Mouse (Mus musculus): ENCODE measurements around the gene Rhbdl1. TPM values are rescaled to one million over a fixed set of nuclear protein-coding genes. Genes with fewer than 3 reads are reported as not detected.

Rhbdl1 gene
- polyA plus RNA-seq, 1 experiment from 2014 or later = 1.4 TPM

GRCm38 (mm10) chr17:25794197-25794596 is 42.9 kb downstream of the Rhbdl1 start:
- Histone ChIP-seq H3K4me3 (no peak overlapping the region), H3K4me2 (replicated peaks) (no peak overlapping the region), H3K9ac (no peak overlapping the region), H3K27ac (no peak overlapping the region), H3K27me3 (no peaks in the 10 kb centered on the region), H3K36me3 (peaks cover 8% of the 10 kb centered on the region), H3K9me3 (no peaks in the 10 kb centered on the region), H3K4me1 (peaks cover 54% of the 10 kb centered on the region)
- ATAC-seq (ENCODE audit: low FRiP score, low read depth) = no peak
- WGBS = 82% methylated on average over 13 of the region's 13 CpGs

- peak within 1 kb of the TSS; percentile 81 for H3K9ac ChIP-seq
- peak within 1 kb of the TSS; percentile 91 for H3K27ac ChIP-seq
- no peaks in the 10 kb centered on the region for H3K27me3 ChIP-seq
- peak within 1 kb of the TSS; percentile 92 for H3K4me2 ChIP-seq (replicated peaks)
- H3K36me3 ChIP-seq = peaks cover 20% of the 10 kb centered on the region
- ATAC-seq (ENCODE audit: low FRiP score, low read depth) = peak; percentile 51
- H3K4me1 ChIP-seq = peaks cover 53% of the 10 kb centered on the region
- H3K4me3 ChIP-seq = peak within 1 kb of the TSS; percentile 87
- WGBS = 0% methylated on average over 14 of the region's 14 CpGs
- H3K9me3 ChIP-seq = no peaks in the 10 kb centered on the region
Measured at GRCm38 (mm10) chr17:25792615-25793014, 44.5 kb downstream of the Rhbdl1 start, which contains the start of gene Fam173a. TSS of gene Fam173a (minus strand) at chr17:25792901.

GRCm38 (mm10) chr17:25791843-25792527 is 45.1 kb downstream of the Rhbdl1 start:
- H3K9ac ChIP-seq = peak overlapping the region; percentile 81
- H3K36me3 ChIP-seq = peaks cover 23% of the 10 kb centered on the region
- H3K27me3 ChIP-seq = no peaks in the 10 kb centered on the region
- H3K4me3 ChIP-seq = peak overlapping the region; percentile 87
- under 1% methylated on average over 45 of the region's 45 CpGs for WGBS
- peak overlapping the region; percentile 91 for H3K27ac ChIP-seq
- H3K9me3 ChIP-seq = no peaks in the 10 kb centered on the region
- peaks cover 48% of the 10 kb centered on the region for H3K4me1 ChIP-seq
- ATAC-seq (ENCODE audit: low FRiP score, low read depth) = peak; percentile 57
- H3K4me2 ChIP-seq (replicated peaks) = peak overlapping the region; percentile 92

- H3K27me3 ChIP-seq = no peaks in the 10 kb centered on the region
- peak overlapping the region; percentile 81 for H3K9ac ChIP-seq
- peaks cover 47% of the 10 kb centered on the region for H3K4me1 ChIP-seq
- peak overlapping the region; percentile 92 for H3K4me2 ChIP-seq (replicated peaks)
- peaks cover 23% of the 10 kb centered on the region for H3K36me3 ChIP-seq
- WGBS = 27% methylated on average over 19 of the region's 19 CpGs
- peak overlapping the region; percentile 91; the same call in 1 of the 2 replicates for H3K27ac ChIP-seq
- H3K4me3 ChIP-seq = peak overlapping the region; percentile 87
- no peaks in the 10 kb centered on the region for H3K9me3 ChIP-seq
- 0 out of 2 replicates have a peak, but pooled peaks have one; percentile 2 for ATAC-seq (ENCODE audit: low FRiP score, low read depth)
Measured at GRCm38 (mm10) chr17:25791320-25791842, 45.7 kb downstream of the Rhbdl1 start.

GRCm38 (mm10) chr17:25786781-25787504 is 50.2 kb downstream of the Rhbdl1 start:
- WGBS = 90% methylated on average over 9 of the region's 9 CpGs
- Histone ChIP-seq H3K9me3 (no peaks in the 10 kb centered on the region), H3K27ac (no peak overlapping the region), H3K4me2 (replicated peaks) (no peak overlapping the region), H3K4me3 (no peak overlapping the region), H3K4me1 (peaks cover 33% of the 10 kb centered on the region), H3K9ac (no peak overlapping the region), H3K36me3 (peaks cover 46% of the 10 kb centered on the region), H3K27me3 (no peaks in the 10 kb centered on the region)
- no peak for ATAC-seq (ENCODE audit: low FRiP score, low read depth)

- 76% methylated on average over 3 of the region's 3 CpGs for WGBS
- H3K27ac ChIP-seq = peak within 1 kb of the TSS; percentile 92
- peak within 1 kb of the TSS; percentile 90 for H3K9ac ChIP-seq
- no peak for ATAC-seq (ENCODE audit: low FRiP score, low read depth)
- H3K4me2 ChIP-seq (replicated peaks) = peak within 1 kb of the TSS; percentile 86
- H3K9me3 ChIP-seq = no peaks in the 10 kb centered on the region
- H3K27me3 ChIP-seq = no peaks in the 10 kb centered on the region
- H3K36me3 ChIP-seq = peaks cover 52% of the 10 kb centered on the region
- H3K4me1 ChIP-seq = peaks cover 27% of the 10 kb centered on the region
- H3K4me3 ChIP-seq = peak within 1 kb of the TSS; percentile 73
Measured at GRCm38 (mm10) chr17:25786280-25786679, 50.8 kb downstream of the Rhbdl1 start, which contains the start of gene Ccdc78. TSS of gene Ccdc78 (plus strand) at chr17:25786580.

- Histone ChIP-seq H3K4me2 (replicated peaks) (peak within 1 kb of the TSS; percentile 86), H3K9ac (peak within 1 kb of the TSS; percentile 90), H3K4me1 (peaks cover 18% of the 10 kb centered on the region), H3K27me3 (no peaks in the 10 kb centered on the region), H3K36me3 (peaks cover 62% of the 10 kb centered on the region), H3K27ac (peak within 1 kb of the TSS; percentile 92), H3K4me3 (peak within 1 kb of the TSS; percentile 73), H3K9me3 (no peaks in the 10 kb centered on the region)
- under 1% methylated on average over 23 of the region's 23 CpGs for whole genome bisulfite sequencing
- peak; percentile 86 for ATAC-seq (ENCODE audit: low FRiP score, low read depth)
Measured at GRCm38 (mm10) chr17:25785281-25785745, 51.8 kb downstream of the Rhbdl1 start, which contains the start of gene Haghl. TSS of gene Haghl (minus strand) at chr17:25785673.

Small RNA genes within 50 kb of the gene (microRNA-seq; reads per million reads assigned to microRNA genes)
- gene Mir3082 = 0.52 reads per million

Other genes with a start within 250 kb of the Rhbdl1 start
- gene Gng13, start 120.1 kb downstream of the Rhbdl1 start, polyA plus RNA-seq (2015; fragmentation: Nextera tagmentation; extraction: Ambion mirVana) = 1.7 and 2.6 TPM in 2 replicates
- 32.2 and 34.8 TPM in 2 replicates for gene Chtf18, start 109.9 kb downstream of the Rhbdl1 start, polyA plus RNA-seq (2015; fragmentation: Nextera tagmentation; extraction: Ambion mirVana)
- gene Rpusd1, start 109.6 kb downstream of the Rhbdl1 start, polyA plus RNA-seq (2015; fragmentation: Nextera tagmentation; extraction: Ambion mirVana) = 25.8 and 27.0 TPM in 2 replicates
- not detected in 2 replicates for gene Mslnl, start 101.3 kb downstream of the Rhbdl1 start, polyA plus RNA-seq (2015; fragmentation: Nextera tagmentation; extraction: Ambion mirVana)
- gene Msln, start 82.9 kb downstream of the Rhbdl1 start, polyA plus RNA-seq (2015; fragmentation: Nextera tagmentation; extraction: Ambion mirVana) = not detected in 2 replicates
- gene Narfl, start 63.5 kb downstream of the Rhbdl1 start, polyA plus RNA-seq (2015; fragmentation: Nextera tagmentation; extraction: Ambion mirVana) = 25.5 and 25.7 TPM in 2 replicates
- 85.1 and 98.6 TPM in 2 replicates for gene Haghl, start 51.6 kb downstream of the Rhbdl1 start, polyA plus RNA-seq (2015; fragmentation: Nextera tagmentation; extraction: Ambion mirVana)
- 0.27 and 0.31 TPM in 2 replicates for gene Ccdc78, start 50.7 kb downstream of the Rhbdl1 start, polyA plus RNA-seq (2015; fragmentation: Nextera tagmentation; extraction: Ambion mirVana)
- gene Fam173a, start 44.4 kb downstream of the Rhbdl1 start, polyA plus RNA-seq (2015; fragmentation: Nextera tagmentation; extraction: Ambion mirVana) = 65.5 and 73.1 TPM in 2 replicates
- 2.2 TPM in 1 of 2 replicates, not detected in the other for gene AC134908.4, start 41.6 kb downstream of the Rhbdl1 start, polyA plus RNA-seq (2015; fragmentation: Nextera tagmentation; extraction: Ambion mirVana)
- 50.7 and 52.5 TPM in 2 replicates for gene Metrn, start 40.2 kb downstream of the Rhbdl1 start, polyA plus RNA-seq (2015; fragmentation: Nextera tagmentation; extraction: Ambion mirVana)
- 2.2 and 2.8 TPM in 2 replicates for gene Fbxl16, start 28.2 kb downstream of the Rhbdl1 start, polyA plus RNA-seq (2015; fragmentation: Nextera tagmentation; extraction: Ambion mirVana)
- gene Wdr24, start 13.7 kb downstream of the Rhbdl1 start, polyA plus RNA-seq (2015; fragmentation: Nextera tagmentation; extraction: Ambion mirVana) = 25.2 and 27.7 TPM in 2 replicates
- 57.9 and 60.7 TPM in 2 replicates for gene Jmjd8, start 8.4 kb downstream of the Rhbdl1 start, polyA plus RNA-seq (2015; fragmentation: Nextera tagmentation; extraction: Ambion mirVana)
- 359 and 366 TPM in 2 replicates for gene Stub1, start 3.9 kb downstream of the Rhbdl1 start, polyA plus RNA-seq (2015; fragmentation: Nextera tagmentation; extraction: Ambion mirVana)
- 1.5 and 1.9 TPM in 2 replicates for gene Gm20683, start 4.5 kb upstream of the Rhbdl1 start, polyA plus RNA-seq (2015; fragmentation: Nextera tagmentation; extraction: Ambion mirVana)
- gene Rhot2, start 7.6 kb upstream of the Rhbdl1 start, polyA plus RNA-seq (2015; fragmentation: Nextera tagmentation; extraction: Ambion mirVana) = 25.7 and 26.8 TPM in 2 replicates
- 24.9 and 26.2 TPM in 2 replicates for gene Wdr90, start 24.2 kb upstream of the Rhbdl1 start, polyA plus RNA-seq (2015; fragmentation: Nextera tagmentation; extraction: Ambion mirVana)
- 9.8 and 12.2 TPM in 2 replicates for gene Mcrip2, start 31.5 kb upstream of the Rhbdl1 start, polyA plus RNA-seq (2015; fragmentation: Nextera tagmentation; extraction: Ambion mirVana)
- 56.1 and 56.2 TPM in 2 replicates for gene Mettl26, start 37.8 kb upstream of the Rhbdl1 start, polyA plus RNA-seq (2015; fragmentation: Nextera tagmentation; extraction: Ambion mirVana)
- 0.41 and 0.57 TPM in 2 replicates for gene Wfikkn1, start 43.6 kb upstream of the Rhbdl1 start, polyA plus RNA-seq (2015; fragmentation: Nextera tagmentation; extraction: Ambion mirVana)
- 33.4 and 37.6 TPM in 2 replicates for gene Rab40c, start 82.4 kb upstream of the Rhbdl1 start, polyA plus RNA-seq (2015; fragmentation: Nextera tagmentation; extraction: Ambion mirVana)
- 50.2 and 50.5 TPM in 2 replicates for gene Pigq, start 107.6 kb upstream of the Rhbdl1 start, polyA plus RNA-seq (2015; fragmentation: Nextera tagmentation; extraction: Ambion mirVana)
- not detected in 2 replicates for gene Nhlrc4, start 107.7 kb upstream of the Rhbdl1 start, polyA plus RNA-seq (2015; fragmentation: Nextera tagmentation; extraction: Ambion mirVana)
- 0.19 and 0.31 TPM in 2 replicates for gene A930017K11Rik, start 115.3 kb upstream of the Rhbdl1 start, polyA plus RNA-seq (2015; fragmentation: Nextera tagmentation; extraction: Ambion mirVana)
- gene Capn15, start 148.5 kb upstream of the Rhbdl1 start, polyA plus RNA-seq (2015; fragmentation: Nextera tagmentation; extraction: Ambion mirVana) = 24.8 and 25.4 TPM in 2 replicates
- 19.5 and 20.5 TPM in 2 replicates for gene Rab11fip3, start 232.3 kb upstream of the Rhbdl1 start, polyA plus RNA-seq (2015; fragmentation: Nextera tagmentation; extraction: Ambion mirVana)